Mouse (Mus musculus): ENCODE results near the gene Zfp935.
A peak's percentile ranks its signal among the peaks of the same experiment; 100 is the strongest.
"Not testable (repeated sequence)": the region's sequence is repeated elsewhere in the genome, so short reads cannot be mapped to it uniquely, and the experiment has no call there.

Zfp935 gene

DNA sequence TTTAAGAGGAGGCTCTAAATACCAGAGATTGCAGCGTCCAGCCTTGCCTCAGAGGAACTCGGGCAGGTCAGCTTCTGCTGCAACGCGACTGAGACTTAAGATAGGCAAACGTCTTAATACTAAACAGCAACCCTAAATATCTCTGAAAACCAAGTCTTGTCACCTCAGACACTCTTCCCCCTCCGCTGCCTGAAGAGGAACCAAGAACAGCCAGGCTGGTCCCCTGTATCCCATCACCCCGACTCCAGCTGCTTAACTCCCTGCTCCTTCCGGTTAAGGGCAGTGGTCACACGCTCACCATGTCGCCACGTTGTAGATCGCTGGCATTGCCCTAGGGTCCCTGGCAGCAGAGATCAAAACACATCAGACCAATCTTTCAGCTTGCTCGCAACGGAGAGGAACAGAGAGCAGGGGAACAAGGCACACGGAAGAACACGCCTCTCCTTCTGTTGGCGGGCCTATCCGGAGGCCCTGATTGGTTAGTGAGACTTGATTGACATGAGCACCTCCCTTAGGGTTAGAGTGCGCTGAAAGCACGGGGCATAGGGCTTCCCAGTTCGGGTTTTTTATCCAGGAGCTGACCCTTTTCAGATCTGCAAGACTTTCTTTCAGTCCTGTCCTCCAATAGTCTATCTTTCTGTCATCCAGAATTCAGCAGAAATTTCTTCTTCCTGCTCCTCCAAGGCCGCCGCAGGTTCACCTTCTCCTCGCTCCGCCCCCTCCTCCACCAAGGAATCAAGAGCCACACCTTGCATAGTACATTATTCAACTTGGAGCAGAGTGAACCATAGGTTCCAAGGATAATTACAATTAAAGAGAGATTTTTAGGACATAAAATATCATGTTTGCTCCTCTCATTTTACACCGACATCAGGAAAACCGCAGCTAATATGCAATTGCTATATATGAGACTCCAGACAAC is at the start of gene Zfp935:
Zfp935 (minus strand) TSS at position 323 of the 922 bp plus-strand sequence.
- peak; percentile 74 for DNase-seq

DNA sequence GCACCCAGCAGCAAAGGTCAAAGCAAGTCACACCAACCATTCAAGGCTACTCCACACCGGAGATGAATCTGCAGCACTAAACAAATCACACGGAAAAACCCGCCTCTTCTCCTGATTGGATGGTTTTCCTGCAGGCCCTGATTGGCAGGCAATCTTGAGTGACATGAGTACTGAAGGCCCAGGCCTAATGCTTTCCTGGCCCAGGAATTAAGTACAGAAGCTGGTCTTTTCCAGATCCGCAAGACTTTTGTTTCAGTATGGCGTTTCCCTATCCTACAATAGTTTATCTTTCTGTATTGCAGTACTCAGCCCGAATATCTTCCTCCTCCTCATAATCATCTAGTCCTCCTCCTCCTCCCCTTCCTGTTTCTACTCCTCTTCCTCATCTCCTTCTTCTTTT is 12.8 kb upstream of the Zfp935 start, which contains the start of gene Zfp934:
Zfp934 (minus strand) TSS at position 101 of the 400 bp plus-strand sequence.
- DNase-seq, result not testable (repeated sequence)

DNA sequence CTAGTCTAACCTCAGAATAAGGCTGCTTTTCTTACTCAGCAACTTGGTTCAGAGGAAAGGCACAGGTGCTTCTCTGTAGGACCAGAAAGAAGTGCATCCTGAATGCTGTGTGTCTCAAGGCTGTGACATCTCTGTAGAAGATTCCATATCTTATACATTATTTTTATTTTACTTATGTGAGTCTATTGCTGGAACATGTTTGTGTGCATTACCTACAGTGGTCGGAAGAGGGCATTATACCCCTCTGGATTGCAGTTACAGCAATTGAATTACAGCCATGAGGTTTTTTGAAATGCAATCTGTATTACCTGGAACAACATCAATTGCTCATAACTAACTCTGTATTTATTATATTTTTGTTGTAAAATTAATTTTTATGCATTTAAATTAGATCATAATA is 3.4 kb upstream of the Zfp935 start:
- DNase-seq, result peak; percentile 3

DNA sequence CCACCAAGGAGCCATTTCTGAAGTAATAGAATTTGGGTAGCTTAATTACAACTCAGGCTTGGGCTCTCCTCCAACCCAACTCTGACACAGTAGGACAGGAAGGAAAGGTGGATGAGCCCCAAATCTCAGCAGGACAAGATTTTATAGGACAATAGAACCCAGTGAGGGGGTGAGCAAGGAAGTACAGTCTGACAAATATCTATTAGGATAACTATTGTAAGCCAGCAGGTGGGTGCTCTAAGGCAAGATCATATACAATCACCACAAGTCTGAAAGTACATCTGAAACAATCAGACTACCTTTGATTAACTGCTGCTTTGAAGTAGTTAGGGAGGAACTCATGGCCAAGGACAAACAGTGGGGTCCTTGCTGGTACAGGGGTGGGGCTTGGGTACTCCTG is 28.2 kb downstream of the Zfp935 start:
- DNase-seq, result not testable (repeated sequence)

DNA sequence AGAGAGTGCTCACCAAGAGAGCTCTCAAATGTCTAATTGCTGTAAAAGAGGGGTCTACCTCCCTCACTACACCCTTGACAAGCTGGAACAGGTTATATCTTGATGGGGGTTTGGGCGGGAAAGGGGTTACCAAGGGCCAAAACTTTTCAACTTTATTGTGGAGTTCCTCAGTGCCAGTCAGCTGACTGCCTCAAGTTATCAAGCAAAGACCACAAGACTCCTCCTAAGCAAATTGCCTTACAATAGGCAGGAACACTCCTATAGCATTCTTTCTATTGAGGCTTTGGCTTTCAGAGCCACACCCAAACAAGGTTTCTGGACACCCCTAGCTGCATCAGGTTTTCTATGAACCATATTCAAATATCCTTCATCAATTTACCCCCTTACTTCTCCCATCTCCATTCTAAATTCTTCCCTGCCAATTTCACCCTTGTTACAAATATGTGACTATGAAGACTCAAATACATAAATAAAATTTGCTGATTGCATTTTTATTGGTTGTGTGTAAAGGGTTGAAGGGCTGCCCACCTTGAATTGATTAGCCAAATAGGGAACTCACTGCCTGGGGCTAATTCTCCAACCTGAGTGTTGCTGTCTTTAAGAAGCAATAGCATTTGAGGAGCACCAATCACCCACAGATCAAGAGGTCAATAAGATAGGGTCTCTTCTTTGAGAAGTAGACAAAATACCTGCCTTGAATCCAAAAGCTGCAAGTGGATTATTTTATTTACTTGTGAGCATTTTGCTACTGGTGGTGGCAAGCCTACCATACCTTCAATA is 47.5 kb downstream of the Zfp935 start:
- DNase-seq, result not testable (repeated sequence)

DNA sequence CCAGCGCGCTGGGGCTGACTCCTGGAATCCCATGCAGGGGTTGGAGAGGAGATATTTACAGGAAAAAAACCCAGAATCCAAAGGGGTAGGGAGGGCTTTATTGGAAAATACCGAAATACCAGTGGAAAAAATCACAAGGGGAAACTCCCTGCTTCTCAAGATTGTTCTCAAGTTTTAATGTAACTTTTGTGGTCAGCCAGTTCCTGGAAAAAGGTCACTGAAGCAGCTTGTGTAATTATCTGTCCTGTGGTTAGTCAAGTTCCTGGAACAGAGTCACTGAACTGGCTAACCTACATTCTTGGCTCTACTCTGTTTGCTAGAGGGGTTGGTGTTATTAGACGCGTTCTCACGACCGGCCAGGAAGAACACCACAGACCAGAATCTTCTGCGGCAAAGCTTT is 85.7 kb downstream of the Zfp935 start:
- DNase-seq, result not testable (repeated sequence)

DNA sequence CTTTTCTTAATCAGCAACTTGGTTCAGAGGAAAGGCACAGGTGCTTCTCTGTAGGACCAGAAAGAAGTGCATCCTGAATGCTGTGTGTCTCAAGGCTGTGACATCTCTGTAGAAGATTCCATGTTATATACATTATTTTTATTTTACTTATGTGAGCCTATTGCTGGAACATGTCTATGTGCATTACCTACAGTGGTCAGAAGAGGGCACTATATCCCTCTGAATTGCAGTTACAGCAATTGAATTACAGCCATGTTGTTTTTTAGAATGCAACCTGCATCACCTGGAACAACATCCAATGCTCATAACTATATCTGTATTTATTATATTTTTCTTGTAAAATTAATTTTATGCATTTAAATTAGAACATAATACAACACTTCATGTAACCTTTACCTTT is 88.4 kb downstream of the Zfp935 start:
- peak; percentile 8 for DNase-seq

DNA sequence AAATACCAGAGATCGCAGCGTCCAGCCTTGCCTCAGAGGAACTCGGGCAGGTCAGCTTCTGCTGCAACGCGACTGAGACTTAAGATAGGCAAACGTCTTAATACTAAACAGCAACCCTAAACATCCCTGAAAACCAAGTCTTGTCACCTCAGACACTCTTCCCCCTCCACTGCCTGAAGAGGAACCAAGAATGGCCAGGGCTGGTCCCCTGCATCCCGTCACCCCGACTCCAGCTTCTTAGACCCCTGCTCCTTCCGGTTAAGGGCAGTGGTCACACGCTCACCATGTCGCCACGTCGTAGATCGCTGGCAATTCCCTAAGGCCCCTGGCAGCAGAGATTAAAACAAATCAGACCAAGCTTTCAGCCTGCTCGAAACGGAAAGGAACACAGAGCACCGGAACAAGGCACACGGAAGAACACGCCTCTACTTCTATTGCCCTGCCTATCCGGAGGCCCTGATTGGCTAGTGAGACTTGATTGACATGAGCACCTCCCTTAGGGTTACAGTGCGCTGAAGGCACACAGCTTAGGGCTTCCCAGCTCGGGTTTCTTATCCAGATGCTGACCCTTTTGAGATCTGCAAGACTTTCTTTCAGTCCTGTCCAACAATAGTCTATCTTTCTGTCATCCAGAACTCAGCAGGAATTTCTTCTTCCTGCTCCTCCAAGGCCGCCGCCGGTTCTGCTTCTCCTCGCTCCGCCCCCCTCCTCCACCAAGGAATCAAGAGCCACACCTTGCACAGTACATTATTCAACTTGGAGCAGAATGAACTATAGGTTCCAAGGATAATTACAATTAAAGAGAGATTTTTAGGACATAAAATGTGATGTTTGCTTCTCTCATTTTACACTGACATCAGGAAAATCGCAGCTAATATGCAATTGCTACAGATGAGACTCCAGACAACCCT is 91.6 kb downstream of the Zfp935 start, which contains the start of gene Gm49359:
Gm49359 (minus strand) TSS at position 409 of the 911 bp plus-strand sequence.
- DNase-seq, result peak; percentile 92
